Comparison of ENCODE assay signal across 8 mouse cellular contexts in genomic region chr9:58248746-58249413, GRCm38 (mm10). TPM values are rescaled to one million over a fixed set of nuclear protein-coding genes. Genes with fewer than 3 reads are reported as not detected.
DNase-seq lines count a peak whose midpoint lies in the region; ATAC-seq and TF ChIP-seq lines count a peak whose summit lies in the region.

No protein-coding gene starts in this region.

- no peak for DNase-seq in gastrocnemius, adult 2 months
- no peak for DNase-seq in gastrocnemius, postnatal 36 days
- no peak for DNase-seq in layer of hippocampus, adult 9-10 months (ENCODE audit: low spot score)
- DNase-seq in left cerebral cortex, postnatal 10 days (ENCODE audit: extremely low spot score in 1 of 2, low spot score in 2 of 2) = no peak

- H3K9me3 ChIP-seq in E14TG2a.4 (ENCODE audit: low read length) = no peaks in the 10 kb centered on the region
- no peaks in the 10 kb centered on the region for H3K9me3 ChIP-seq in liver, embryonic 15.5 days (replicated peaks)

- peaks cover 32% of the 10 kb centered on the region for H3K36me3 ChIP-seq in E14TG2a.4 (ENCODE audit: insufficient read depth, low read length)
- peaks cover 20% of the 10 kb centered on the region for H3K36me3 ChIP-seq in liver, embryonic 15.5 days (replicated peaks)

- peaks cover 62% of the 10 kb centered on the region for H3K4me1 ChIP-seq in E14TG2a.4 (replicated peaks; ENCODE audit: low read depth, low read length)
- H3K4me1 ChIP-seq in liver, embryonic 15.5 days (replicated peaks) = peaks cover 74% of the 10 kb centered on the region

- H3K27me3 ChIP-seq in E14TG2a.4 (ENCODE audit: insufficient read depth, low read length) = no peaks in the 10 kb centered on the region
- H3K27me3 ChIP-seq in liver, embryonic 15.5 days = no peaks in the 10 kb centered on the region

- 2% methylated on average over 7 of the region's 7 CpGs for WGBS in liver, embryonic 15.5 days (ENCODE audit: insufficient replicate concordance)

- TF ChIP-seq CTCF in gastrocnemius, adult 2 months (IDR thresholded peaks at IDR 0.05) = no peak
- no peak for TF ChIP-seq CTCF in E14TG2a.4 (conservative IDR thresholded peaks at IDR 0.05; ENCODE audit: low read length)

- peak overlapping the region; percentile 79 for H3K9ac ChIP-seq in liver, embryonic 15.5 days

- H3K27ac ChIP-seq in gastrocnemius, adult 2 months = peak overlapping the region; percentile 93
- peak overlapping the region; percentile 95 for H3K27ac ChIP-seq in liver, embryonic 15.5 days (replicated peaks)

- intact Hi-C loops in gastrocnemius, adult 2 months (cut with DNase I) = no loop called here
- intact Hi-C loops in gastrocnemius, postnatal 36 days (cut with DNase I) = no loop called here
- intact Hi-C loops in left cerebral cortex, postnatal 10 days (cut with DNase I) = no loop called here

- peak overlapping the region; percentile 88 for H3K4me2 ChIP-seq in liver, embryonic 15.5 days

- peak overlapping the region; percentile 75 for H3K4me3 ChIP-seq in gastrocnemius, adult 2 months
- H3K4me3 ChIP-seq in E14TG2a.4 (replicated peaks; ENCODE audit: low read length) = peak overlapping the region; percentile 95
- peak overlapping the region; percentile 75 for H3K4me3 ChIP-seq in liver, embryonic 15.5 days (replicated peaks)

- peak; percentile 20 for ATAC-seq in granulocyte monocyte progenitor cell, adult 5-6 weeks (replicated peaks; ENCODE audit: poor library complexity, severe bottlenecking)
- peak; percentile 24; the same call in 1 of the 2 replicates for ATAC-seq in liver, embryonic 15.5 days (ENCODE audit: insufficient read depth)
- no peak for ATAC-seq in erythroid progenitor cell, adult 5-6 weeks (replicated peaks; ENCODE audit: low FRiP score, poor library complexity, severe bottlenecking)

RNA-seq across cellular contexts. Expression of gene Pml, which starts 0.7 kb away (rescaled TPM):
- total RNA-seq in gastrocnemius, adult 2 months (2021) = 1 to 10 TPM; 4.1 to 4.5 TPM
- 1 to 10 TPM; 4.0 to 4.3 TPM for total RNA-seq in gastrocnemius, postnatal 36 days (2021)
- total RNA-seq in granulocyte monocyte progenitor cell, adult 5-6 weeks (2014; fragmentation: Nextera tagmentation) = 49.9 and 57.2 TPM in 2 replicates
- 9.3 and 10.1 TPM in 2 replicates for total RNA-seq in granulocyte monocyte progenitor cell, adult 5-6 weeks (2017)
- polyA plus RNA-seq in liver, embryonic 15.5 days (2015; fragmentation: Nextera tagmentation; extraction: Ambion mirVana) = 19.3 and 22.0 TPM in 2 replicates
- total RNA-seq in erythroid progenitor cell, adult 5-6 weeks (2015; ENCODE audit: low replicate concordance) = 226 and 252 TPM in 2 replicates
- total RNA-seq in erythroid progenitor cell, adult 5-6 weeks (2017; ENCODE audit: low replicate concordance) = 113 and 157 TPM in 2 replicates
- total RNA-seq in left cerebral cortex, postnatal 10 days (2021) = 10 to 100 TPM; 13.3 to 14.5 TPM

RNA-seq across cellular contexts. Expression of gene Stoml1, which starts 4.1 kb away (rescaled TPM):
- 1 to 10 TPM; 6.8 to 7.3 TPM for total RNA-seq in gastrocnemius, adult 2 months (2021)
- total RNA-seq in gastrocnemius, postnatal 36 days (2021) = 1 to 10 TPM; 5.5 to 7.5 TPM
- total RNA-seq in granulocyte monocyte progenitor cell, adult 5-6 weeks (2014; fragmentation: Nextera tagmentation) = 10.4 and 11.6 TPM in 2 replicates
- 6.3 and 17.7 TPM in 2 replicates for total RNA-seq in granulocyte monocyte progenitor cell, adult 5-6 weeks (2017)
- polyA plus RNA-seq in liver, embryonic 15.5 days (2015; fragmentation: Nextera tagmentation; extraction: Ambion mirVana) = 4.1 and 5.0 TPM in 2 replicates
- total RNA-seq in erythroid progenitor cell, adult 5-6 weeks (2015; ENCODE audit: low replicate concordance) = 5.0 TPM in 1 of 2 replicates, not detected in the other
- 1.9 and 3.2 TPM in 2 replicates for total RNA-seq in erythroid progenitor cell, adult 5-6 weeks (2017; ENCODE audit: low replicate concordance)
- total RNA-seq in left cerebral cortex, postnatal 10 days (2021) = 10 to 100 TPM; 89.0 to 93.1 TPM

RNA-seq across cellular contexts. Expression of gene Islr2, which starts 44.8 kb away (rescaled TPM):
- total RNA-seq in gastrocnemius, adult 2 months (2021) = 1 to 10 TPM; 2.6 to 3.3 TPM
- total RNA-seq in gastrocnemius, postnatal 36 days (2021) = 1 to 10 TPM; 2.6 to 4.7 TPM
- not detected in 2 replicates for total RNA-seq in granulocyte monocyte progenitor cell, adult 5-6 weeks (2014; fragmentation: Nextera tagmentation)
- total RNA-seq in granulocyte monocyte progenitor cell, adult 5-6 weeks (2017) = not detected in 2 replicates
- polyA plus RNA-seq in liver, embryonic 15.5 days (2015; fragmentation: Nextera tagmentation; extraction: Ambion mirVana) = 0.05 and 0.08 TPM in 2 replicates
- 0.42 TPM in 1 of 2 replicates, not detected in the other for total RNA-seq in erythroid progenitor cell, adult 5-6 weeks (2015; ENCODE audit: low replicate concordance)
- total RNA-seq in erythroid progenitor cell, adult 5-6 weeks (2017; ENCODE audit: low replicate concordance) = 0.23 TPM in 1 of 2 replicates, not detected in the other
- 100 to 1,000 TPM; 130 to 138 TPM for total RNA-seq in left cerebral cortex, postnatal 10 days (2021)

RNA-seq across cellular contexts. Expression of gene Islr, which starts 44.8 kb away (rescaled TPM):
- 10 to 100 TPM; 11.9 to 26.1 TPM for total RNA-seq in gastrocnemius, adult 2 months (2021)
- 10 to 100 TPM; 20.5 to 24.0 TPM for total RNA-seq in gastrocnemius, postnatal 36 days (2021)
- total RNA-seq in granulocyte monocyte progenitor cell, adult 5-6 weeks (2014; fragmentation: Nextera tagmentation) = 0.17 TPM in 1 of 2 replicates, not detected in the other
- not detected in 2 replicates for total RNA-seq in granulocyte monocyte progenitor cell, adult 5-6 weeks (2017)
- polyA plus RNA-seq in liver, embryonic 15.5 days (2015; fragmentation: Nextera tagmentation; extraction: Ambion mirVana) = 4.2 and 4.5 TPM in 2 replicates
- 0.72 TPM in 1 of 2 replicates, not detected in the other for total RNA-seq in erythroid progenitor cell, adult 5-6 weeks (2015; ENCODE audit: low replicate concordance)
- 0.26 and 0.30 TPM in 2 replicates for total RNA-seq in erythroid progenitor cell, adult 5-6 weeks (2017; ENCODE audit: low replicate concordance)
- 10 to 100 TPM; 14.0 to 14.3 TPM for total RNA-seq in left cerebral cortex, postnatal 10 days (2021)

Comparison
In these comparisons a context has a peak if more than half of its experiments do, and no peak if none do; other contexts are left out.
1. RNA of gene Stoml1, which starts 4.1 kb away (total RNA-seq): 89.0 to 93.1 TPM in left cerebral cortex, postnatal 10 days; 6.3 to 17.7 TPM in granulocyte monocyte progenitor cell, adult 5-6 weeks, 5.5 to 7.5 TPM in gastrocnemius, postnatal 36 days, 6.8 to 7.3 TPM in gastrocnemius, adult 2 months and 1.9 to 5.0 TPM in erythroid progenitor cell, adult 5-6 weeks; every median in the first group is over 4 times any median in the second.
2. RNA of gene Islr2, which starts 44.8 kb away (total RNA-seq): 130 to 138 TPM in left cerebral cortex, postnatal 10 days; 2.6 to 4.7 TPM in gastrocnemius, postnatal 36 days, 2.6 to 3.3 TPM in gastrocnemius, adult 2 months, 0.23 to 0.42 TPM in erythroid progenitor cell, adult 5-6 weeks and not detected in granulocyte monocyte progenitor cell, adult 5-6 weeks; every median in the first group is over 10 times any median in the second.
3. Peak in every context shown above with its lines, with median percentiles within 50 percentile points of each other: H3K4me3 ChIP-seq.